Mouse (Mus musculus) lung, postnatal 0 days (tissue): ENCODE data around the gene Rhbdf2.

Experiments used
- CTCF ChIP-seq: IDR thresholded peaks from 2 replicates; pipeline ENCODE4 v1.5.1; 2016; ENCODE audit warnings: antibody characterized with exemption, mild to moderate bottlenecking
- EP300 ChIP-seq: IDR thresholded peaks from 2 replicates; pipeline ENCODE4 v1.6.1; 2016; ENCODE audit warnings: antibody characterized with exemption, mild to moderate bottlenecking, control low read depth

DNA sequence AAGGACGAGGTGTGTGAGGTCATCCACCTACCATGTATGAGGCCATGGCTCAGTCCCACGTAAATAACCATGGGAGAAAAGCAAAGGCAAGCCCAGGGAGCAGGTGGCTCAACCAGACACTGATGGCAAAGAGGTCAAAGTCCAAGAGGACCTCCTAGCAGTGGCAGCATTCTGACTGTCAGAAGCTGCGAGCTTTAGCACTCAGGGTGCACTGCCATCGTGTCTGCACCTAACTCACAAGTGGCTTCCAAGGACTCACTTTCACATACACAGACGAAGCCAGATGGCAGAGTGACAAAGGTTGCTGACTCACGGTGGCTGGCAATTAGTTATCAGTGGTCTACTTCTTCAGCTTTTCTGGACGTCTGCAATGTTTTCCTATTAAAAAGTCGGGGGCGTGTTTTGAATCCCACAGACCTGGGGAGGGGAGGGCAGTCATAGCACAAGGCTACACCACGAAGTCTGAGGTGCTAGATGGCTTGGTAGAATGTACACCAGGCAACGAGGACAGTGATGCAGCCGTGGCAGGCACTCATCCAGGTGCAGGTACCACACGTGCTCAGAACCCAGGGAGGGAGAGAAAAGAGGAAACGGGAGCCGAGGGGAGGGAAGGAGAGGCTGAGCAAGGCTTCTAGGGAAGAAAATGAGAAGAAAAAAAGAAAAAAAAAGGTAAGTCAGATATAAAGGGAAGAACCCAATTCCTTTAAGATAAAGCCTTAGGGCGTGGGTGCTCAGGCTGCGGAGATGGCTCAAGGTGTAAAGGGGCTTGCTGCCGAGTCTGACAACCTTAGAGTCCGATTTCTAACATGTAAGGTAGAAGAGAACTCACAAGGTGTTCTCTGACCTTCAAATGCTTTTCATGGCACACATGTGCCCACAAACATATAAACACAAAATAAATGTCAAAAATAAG, 54.8 kb downstream of the Rhbdf2 start:
- no peak for TF ChIP-seq CTCF
- TF ChIP-seq EP300, result no peak
